Mouse (Mus musculus): Measurements from ENCODE around the gene Stxbp6. TPM values are rescaled to one million over a fixed set of nuclear protein-coding genes. Genes with fewer than 3 reads are reported as not detected.

Stxbp6 gene
- polyA plus RNA-seq, 1 experiment = not detected

DNA sequence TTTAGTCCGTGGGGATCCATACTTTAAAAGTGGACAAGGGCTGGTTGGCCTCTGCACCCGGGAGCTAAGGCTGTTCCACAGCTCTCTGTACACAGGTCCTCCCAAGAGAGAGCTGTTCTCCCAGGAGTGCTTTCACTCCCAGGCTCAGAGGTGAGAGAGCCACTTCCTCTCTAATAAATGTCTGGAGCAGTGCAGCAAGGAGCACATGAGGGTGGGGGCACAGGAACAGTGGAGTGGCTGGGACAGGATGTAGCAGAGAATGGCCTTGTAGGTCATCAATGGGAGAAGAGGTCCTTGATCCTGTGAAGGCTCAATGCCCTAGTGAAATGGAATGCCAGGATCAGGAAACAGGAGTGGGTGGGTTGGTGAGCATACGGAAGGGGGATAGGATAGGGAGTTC, 209.1 kb downstream of the Stxbp6 start:
- no peaks in the 10 kb centered on the region for H3K36me3 ChIP-seq (ENCODE audit: control insufficient read depth, insufficient read depth)
- H3K4me2 ChIP-seq (ENCODE audit: low read depth) = no peak overlapping the region
- TF ChIP-seq POLR2AphosphoS2 (IDR thresholded peaks at IDR 0.05; ENCODE audit: insufficient read length, low read depth) = no peak
- H3K27me3 ChIP-seq (ENCODE audit: control insufficient read depth, insufficient read depth, insufficient read length) = no peaks in the 10 kb centered on the region
- H3ac ChIP-seq (ENCODE audit: control insufficient read depth, insufficient read length) = no peak overlapping the region
- no peak overlapping the region for H3K4me3 ChIP-seq
- H3K79me2 ChIP-seq (ENCODE audit: control insufficient read depth, insufficient read depth) = no peaks in the 10 kb centered on the region

DNA sequence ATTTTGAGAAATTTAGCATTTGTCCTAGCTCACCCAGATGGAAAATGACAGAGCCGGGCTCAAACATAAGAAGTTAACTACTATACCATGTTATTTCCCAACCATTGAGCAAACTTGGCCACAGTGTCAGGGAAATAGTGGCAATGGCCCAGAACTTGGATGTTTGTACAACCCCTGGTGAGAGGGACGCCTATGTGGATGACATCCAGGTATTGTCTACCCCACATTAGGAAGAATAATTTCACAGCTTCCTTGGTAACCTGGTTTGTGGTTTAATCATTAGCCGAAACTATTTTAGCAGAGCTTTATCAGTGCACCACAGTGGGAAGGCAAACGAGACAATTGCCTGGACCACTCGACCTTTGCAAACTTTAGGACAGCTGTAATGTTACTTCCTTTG, 215.1 kb downstream of the Stxbp6 start:
- no peaks in the 10 kb centered on the region for H3K79me2 ChIP-seq (ENCODE audit: control insufficient read depth, insufficient read depth)

DNA sequence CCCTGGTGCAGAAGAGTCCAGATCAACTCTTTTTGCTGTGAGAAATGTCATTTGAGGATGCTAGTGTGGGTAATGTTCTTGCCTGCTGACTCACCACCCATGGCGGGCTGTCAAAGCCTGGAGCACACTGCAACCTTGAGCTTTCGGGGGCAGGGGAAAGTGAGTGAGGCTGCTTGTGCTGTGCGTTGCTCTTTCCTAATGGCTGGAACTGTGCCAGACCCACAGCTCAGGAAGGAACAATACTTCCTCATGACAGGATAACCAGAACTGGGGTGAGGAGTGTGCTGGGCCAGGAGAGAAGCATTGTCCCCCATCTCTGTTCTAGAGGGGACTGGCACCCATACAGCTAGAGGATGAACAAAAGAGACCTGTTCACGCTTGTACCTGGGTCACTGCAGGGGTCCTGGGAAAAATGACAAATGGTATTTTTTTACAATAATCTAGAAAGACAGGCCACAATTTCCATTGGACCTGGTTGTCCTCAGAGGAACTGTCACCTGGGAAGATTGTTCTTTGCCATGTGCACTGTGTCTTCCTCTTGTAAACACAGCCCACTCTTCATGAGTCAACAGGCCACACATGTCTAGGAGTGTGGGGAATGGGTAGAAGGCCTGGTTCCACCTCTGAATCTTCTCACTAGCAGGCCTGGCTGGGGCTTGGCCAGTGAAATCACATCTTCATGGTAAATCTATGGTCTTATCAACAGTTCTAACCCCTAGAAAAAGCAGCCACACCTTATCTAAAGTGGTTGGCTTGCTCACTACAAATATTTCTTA, 216.2 kb downstream of the Stxbp6 start:
- no peaks in the 10 kb centered on the region for H3K79me2 ChIP-seq (ENCODE audit: control insufficient read depth, insufficient read depth)
- H3K27me3 ChIP-seq (ENCODE audit: control insufficient read depth, insufficient read depth, insufficient read length) = no peaks in the 10 kb centered on the region
- TF ChIP-seq SRF (IDR thresholded peaks at IDR 0.05; ENCODE audit: control insufficient read depth, insufficient read length, low read depth) (no peak), REST (IDR thresholded peaks at IDR 0.05; ENCODE audit: insufficient read depth, insufficient read length) (no peak)

More for the DNA sequence above, 215.1 kb downstream of the Stxbp6 start:
- H3K4me3 ChIP-seq = no peak overlapping the region
- no peak overlapping the region for H3K4me2 ChIP-seq (ENCODE audit: low read depth)
- no peaks in the 10 kb centered on the region for H3K36me3 ChIP-seq (ENCODE audit: control insufficient read depth, insufficient read depth)
- TF ChIP-seq CEBPB (IDR thresholded peaks at IDR 0.05; ENCODE audit: insufficient read depth, poor library complexity, severe bottlenecking) (no peak), REST (IDR thresholded peaks at IDR 0.05; ENCODE audit: insufficient read depth, insufficient read length) (no peak), SRF (IDR thresholded peaks at IDR 0.05; ENCODE audit: control insufficient read depth, insufficient read length, low read depth) (no peak)
- H3ac ChIP-seq (ENCODE audit: control insufficient read depth, insufficient read length) = no peak overlapping the region
- H3K27me3 ChIP-seq (ENCODE audit: control insufficient read depth, insufficient read depth, insufficient read length) = no peaks in the 10 kb centered on the region

DNA sequence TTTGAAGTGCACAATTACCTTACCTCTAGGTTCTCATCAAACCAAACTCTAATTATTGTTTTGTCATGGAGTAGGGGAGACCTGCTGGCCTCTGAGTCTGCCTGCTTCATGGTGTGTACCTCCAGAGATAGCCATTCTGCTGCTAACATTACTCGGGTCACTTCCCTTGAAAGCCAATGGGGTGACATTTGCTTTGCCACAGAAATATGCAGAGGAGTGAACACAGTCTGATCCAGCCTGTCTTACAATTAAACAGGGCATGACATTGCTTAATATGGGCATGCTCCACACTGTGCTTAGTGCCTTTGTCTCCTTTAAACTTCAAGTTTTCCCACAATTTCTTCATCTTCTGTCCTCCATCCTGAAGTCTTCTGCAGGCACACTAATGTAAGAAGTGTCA, 222.5 kb downstream of the Stxbp6 start:
- no peaks in the 10 kb centered on the region for H3K79me2 ChIP-seq (ENCODE audit: control insufficient read depth, insufficient read depth)

More for the DNA sequence above, 216.2 kb downstream of the Stxbp6 start:
- H3ac ChIP-seq (ENCODE audit: control insufficient read depth, insufficient read length) = no peak overlapping the region
- no peaks in the 10 kb centered on the region for H3K36me3 ChIP-seq (ENCODE audit: control insufficient read depth, insufficient read depth)
- no peak overlapping the region for H3K4me2 ChIP-seq (ENCODE audit: low read depth)
- no peak overlapping the region for H3K4me3 ChIP-seq

DNA sequence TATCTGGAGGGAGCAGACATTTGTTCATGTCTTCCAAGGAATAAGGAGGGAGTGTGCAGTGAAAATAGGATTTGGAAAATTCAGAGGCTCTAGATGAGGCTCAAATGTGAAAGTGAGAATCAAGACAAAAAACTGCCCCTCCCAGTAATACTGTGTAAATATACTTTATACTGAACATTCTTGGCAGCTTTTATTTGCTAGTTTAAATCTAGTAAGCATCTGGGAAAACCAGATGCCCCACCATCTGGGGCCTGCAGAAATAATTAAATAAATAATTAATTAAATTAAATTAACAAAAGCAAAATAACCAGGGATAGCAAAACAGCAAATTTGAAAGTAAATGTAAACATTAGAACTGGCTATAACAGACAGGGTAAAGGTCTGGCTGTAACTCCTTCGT, 224.0 kb downstream of the Stxbp6 start:
- no peak overlapping the region for H3ac ChIP-seq (ENCODE audit: control insufficient read depth, insufficient read length)
- H3K4me3 ChIP-seq = no peak overlapping the region
- no peaks in the 10 kb centered on the region for H3K79me2 ChIP-seq (ENCODE audit: control insufficient read depth, insufficient read depth)
- H3K27me3 ChIP-seq (ENCODE audit: control insufficient read depth, insufficient read depth, insufficient read length) = no peaks in the 10 kb centered on the region
- no peak for TF ChIP-seq POLR2A (IDR thresholded peaks at IDR 0.05; ENCODE audit: insufficient read length, low read depth)
- TF ChIP-seq MYOD1 (IDR thresholded peaks at IDR 0.05; ENCODE audit: control insufficient read depth in 1 of 3, insufficient read length in 2 of 3, low read depth in 2 of 3) = no peak
- no peak overlapping the region for H3K4me2 ChIP-seq (ENCODE audit: low read depth)
- no peaks in the 10 kb centered on the region for H3K36me3 ChIP-seq (ENCODE audit: control insufficient read depth, insufficient read depth)

More for the DNA sequence above, 222.5 kb downstream of the Stxbp6 start:
- H3K4me3 ChIP-seq = no peak overlapping the region
- H3K4me2 ChIP-seq (ENCODE audit: low read depth) = no peak overlapping the region
- no peaks in the 10 kb centered on the region for H3K27me3 ChIP-seq (ENCODE audit: control insufficient read depth, insufficient read depth, insufficient read length)
- TF ChIP-seq TCF12 (IDR thresholded peaks at IDR 0.05; ENCODE audit: insufficient read depth, poor library complexity, severe bottlenecking) (no peak), CEBPB (IDR thresholded peaks at IDR 0.05; ENCODE audit: insufficient read depth, poor library complexity, severe bottlenecking) (no peak), MYOG (IDR thresholded peaks at IDR 0.05; ENCODE audit: control insufficient read depth in 1 of 3, insufficient read depth in 1 of 3, insufficient read length in 2 of 3, low read depth in 2 of 3) (no peak), E2F4 (IDR thresholded peaks at IDR 0.05; ENCODE audit: insufficient read depth) (no peak), MAX (IDR thresholded peaks at IDR 0.05; ENCODE audit: low read depth) (no peak), REST (IDR thresholded peaks at IDR 0.05; ENCODE audit: insufficient read depth, insufficient read length) (no peak), MYOD1 (IDR thresholded peaks at IDR 0.05; ENCODE audit: control insufficient read depth in 1 of 3, insufficient read length in 2 of 3, low read depth in 2 of 3) (no peak), USF1 (IDR thresholded peaks at IDR 0.05; ENCODE audit: low read depth) (no peak), POLR2AphosphoS2 (IDR thresholded peaks at IDR 0.05; ENCODE audit: insufficient read length, low read depth) (no peak), POLR2A (IDR thresholded peaks at IDR 0.05; ENCODE audit: insufficient read length, low read depth) (no peak), SRF (IDR thresholded peaks at IDR 0.05; ENCODE audit: control insufficient read depth, insufficient read length, low read depth) (no peak), TCF3 (IDR thresholded peaks at IDR 0.05; ENCODE audit: insufficient read length, low read depth) (no peak)
- H3ac ChIP-seq (ENCODE audit: control insufficient read depth, insufficient read length) = no peak overlapping the region
- H3K36me3 ChIP-seq (ENCODE audit: control insufficient read depth, insufficient read depth) = no peaks in the 10 kb centered on the region
